Mouse (Mus musculus) CD8-positive naive resting alpha-beta T cell, adult 57 days (primary cell): ENCODE data around the gene Pcbp3. TPM values are rescaled to one million over a fixed set of nuclear protein-coding genes. Genes with fewer than 3 reads are reported as not detected.

Experiments used
- total RNA-seq: library from RNA; stranded (reverse); gene quantifications from one replicate; pipeline ENCODE4 v1.2.4, GENCODE M21; 2023

Gene Pcbp3
- total RNA-seq = 17.1 TPM

DNA sequence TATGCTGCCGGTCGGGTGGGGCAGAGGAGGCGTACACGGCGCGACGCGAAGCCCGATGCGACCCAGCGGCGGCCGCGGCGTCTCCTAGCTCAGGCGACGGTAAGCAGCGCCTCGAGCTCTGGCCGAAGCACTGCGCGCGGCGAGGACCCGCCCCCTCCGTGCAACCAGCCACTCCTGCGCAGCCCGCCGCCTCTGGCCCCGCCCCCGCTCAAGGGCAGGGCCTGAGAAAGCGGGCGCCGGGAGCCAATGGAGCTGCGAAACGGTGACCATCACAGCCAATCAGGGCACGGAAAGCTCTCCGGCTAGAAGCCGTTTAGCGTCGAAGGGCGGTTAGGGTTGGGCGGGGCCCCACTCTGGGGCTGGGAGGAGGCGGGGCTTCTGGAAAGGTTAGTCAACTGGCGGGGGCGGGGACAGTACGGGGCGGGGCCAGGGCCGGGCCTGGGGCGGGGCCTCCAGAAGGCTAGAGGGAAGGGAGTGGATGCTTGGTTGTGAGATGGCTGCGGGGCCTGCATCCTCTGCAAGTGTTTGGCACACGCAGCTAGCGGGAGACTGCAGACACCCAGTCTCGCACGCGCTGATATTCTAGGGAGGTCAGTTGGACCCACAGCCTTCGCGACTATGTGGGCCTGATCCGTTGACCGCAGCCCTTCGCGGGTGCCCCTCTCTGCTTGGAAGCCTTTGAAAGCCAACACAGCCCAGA lies at the start of gene Pcbp3:
Gene Pcbp3 (minus strand): TSS at position 98 of the 700 bp plus-strand sequence.

DNA sequence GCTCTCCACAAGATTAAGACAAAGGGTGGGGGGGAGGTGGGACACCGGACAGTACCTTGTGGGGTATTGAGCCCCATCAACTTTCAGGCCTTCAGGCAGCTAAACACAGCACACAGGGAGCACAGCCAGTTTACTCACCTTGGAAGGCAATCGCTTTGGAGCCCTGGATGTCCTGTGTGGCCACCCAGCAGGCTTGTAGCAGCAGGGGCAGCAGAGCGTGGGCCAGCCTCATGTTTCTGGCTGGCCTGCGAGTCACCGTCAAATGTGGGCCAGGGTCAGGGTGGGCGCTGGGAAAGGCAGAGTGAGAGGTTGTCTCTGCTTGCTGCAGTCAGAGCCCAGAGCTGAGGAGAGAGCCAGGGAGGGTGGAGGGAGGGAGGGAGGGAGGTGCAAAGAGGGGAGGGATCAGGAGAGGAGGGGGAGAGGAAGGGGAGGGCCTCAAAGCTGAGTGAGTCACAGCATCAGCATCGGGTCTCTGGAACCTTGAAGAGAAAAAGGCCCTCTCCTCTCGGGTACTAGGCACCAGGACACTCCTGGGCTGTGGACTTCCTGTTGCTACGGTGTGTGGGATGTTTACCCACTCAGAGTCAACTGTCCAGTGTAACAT lies 235.9 kb downstream of the Pcbp3 start, which contains the start of gene Col6a1:
Gene Col6a1 (minus strand): TSS at position 487 of the 604 bp plus-strand sequence.

Other genes with a start within 250 kb of the Pcbp3 start
- gene Col6a1, start 235.7 kb downstream of the Pcbp3 start, total RNA-seq = not detected
- 19.2 TPM for gene Slc19a1, start 70.4 kb upstream of the Pcbp3 start, total RNA-seq
- not detected for gene Col18a1, start 204.7 kb upstream of the Pcbp3 start, total RNA-seq